Mouse (Mus musculus) kidney, embryonic 14.5 days (tissue): ENCODE data around the gene Icmt. TPM values are rescaled to one million over a fixed set of nuclear protein-coding genes. Genes with fewer than 3 reads are reported as not detected.

Experiments
- ATAC-seq: fragments of 200-750 bp; cut with Nextera tagmentation; 2 replicates; pipeline ENCODE4 v1.8.0; 2017; ENCODE audit warnings: moderate number of reproducible peaks, mild to moderate bottlenecking, moderate TSS enrichment, moderate library complexity; ENCODE audit not compliant: low FRiP score, low TSS enrichment
- H3K27ac ChIP-seq: fragments of 300-500 bp; sonication (generic); 2 replicates; pipeline ENCODE4 v1.5.1; 2014; ENCODE audit warnings: low read depth, mild to moderate bottlenecking, low read length, moderate library complexity, mixed read lengths
- H3K27me3 ChIP-seq: fragments of 300-500 bp; sonication (generic); 2 replicates; pipeline ENCODE4 v1.6.1; 2014; ENCODE audit warnings: mild to moderate bottlenecking, low read length; ENCODE audit not compliant: control insufficient read depth, insufficient read depth
- H3K36me3 ChIP-seq: fragments of 300-500 bp; sonication (generic); 2 replicates; pipeline ENCODE4 v1.6.1; 2014; ENCODE audit warnings: low read length, mixed read lengths; ENCODE audit not compliant: control insufficient read depth, insufficient read depth
- H3K4me1 ChIP-seq: fragments of 300-500 bp; sonication (generic); 2 replicates; pipeline ENCODE4 v1.6.1; 2014; ENCODE audit warnings: low read length, mixed read lengths; ENCODE audit not compliant: control insufficient read depth, insufficient read depth
- H3K4me2 ChIP-seq: fragments of 300-500 bp; sonication (generic); replicated peaks from 2 replicates; pipeline ENCODE4 v1.6.1; 2014; ENCODE audit warnings: low read depth, mild to moderate bottlenecking, low read length
- H3K4me3 ChIP-seq: fragments of 300-500 bp; sonication (generic); 2 replicates; pipeline ENCODE4 v1.5.1; 2014; ENCODE audit warnings: mild to moderate bottlenecking, low read length
- H3K9ac ChIP-seq: fragments of 300-500 bp; sonication (generic); 2 replicates; pipeline ENCODE4 v1.6.1; 2014; ENCODE audit warnings: low read depth, mild to moderate bottlenecking, low read length, moderate library complexity
- H3K9me3 ChIP-seq: fragments of 300-500 bp; sonication (generic); 2 replicates; pipeline ENCODE4 v1.6.1; 2016; ENCODE audit warnings: low read length; ENCODE audit not compliant: control insufficient read depth
- WGBS: fragments of 180-500 bp; shearing (Covaris S2); extraction: QIAGEN DNeasy Blood & Tissue Kit; methylation state at CpG from one replicate; pipeline ENCODE4 v1.1.7; 2014; 5-methylcytosine and 5-hydroxymethylcytosine counted together
- polyA plus RNA-seq: library from polyadenylated mRNA; unstranded; fragments of >200 nt; fragmentation: Nextera tagmentation; extraction: Ambion mirVana; gene quantifications from 2 replicates; pipeline ENCODE4 v1.2.1, GENCODE M21; 2014

The Icmt gene
- polyA plus RNA-seq, 1 experiment from 2014 or later = 28.1 TPM

DNA sequence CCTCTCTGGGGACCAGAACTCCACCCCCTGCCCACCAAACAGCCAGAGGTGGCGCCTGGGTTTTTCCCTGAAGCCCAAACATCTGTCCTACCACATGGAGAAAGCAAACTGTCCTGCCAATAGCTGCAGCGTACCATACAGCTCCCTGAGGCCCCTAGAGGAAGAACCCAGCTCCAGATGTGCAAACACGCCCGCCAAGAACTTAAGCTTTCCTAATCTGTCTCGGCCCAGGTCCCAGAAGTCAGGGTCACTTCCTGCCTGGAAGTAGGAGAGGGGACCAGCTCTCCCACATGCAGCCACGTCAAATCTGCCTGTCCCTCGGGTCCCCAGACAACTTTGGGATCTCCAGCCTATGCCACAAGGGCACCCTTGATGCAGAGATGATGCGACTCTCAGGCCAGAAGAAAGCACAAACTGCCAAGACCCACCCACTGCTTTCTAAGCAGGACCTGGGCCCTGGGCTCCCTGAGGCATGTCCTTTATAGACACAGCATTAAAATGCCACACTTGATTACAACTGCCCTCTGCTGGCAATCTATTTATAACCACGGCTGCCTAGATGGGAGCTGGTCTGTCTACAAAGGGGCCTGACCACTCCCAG is 24.5 kb upstream of the Icmt start:
- WGBS = 25% methylated on average over 9 of the region's 9 CpGs
- peak overlapping the region; percentile 85; the same call in 1 of the 2 replicates for H3K27ac ChIP-seq
- peak; percentile 30; the same call in 1 of the 2 replicates for ATAC-seq

DNA sequence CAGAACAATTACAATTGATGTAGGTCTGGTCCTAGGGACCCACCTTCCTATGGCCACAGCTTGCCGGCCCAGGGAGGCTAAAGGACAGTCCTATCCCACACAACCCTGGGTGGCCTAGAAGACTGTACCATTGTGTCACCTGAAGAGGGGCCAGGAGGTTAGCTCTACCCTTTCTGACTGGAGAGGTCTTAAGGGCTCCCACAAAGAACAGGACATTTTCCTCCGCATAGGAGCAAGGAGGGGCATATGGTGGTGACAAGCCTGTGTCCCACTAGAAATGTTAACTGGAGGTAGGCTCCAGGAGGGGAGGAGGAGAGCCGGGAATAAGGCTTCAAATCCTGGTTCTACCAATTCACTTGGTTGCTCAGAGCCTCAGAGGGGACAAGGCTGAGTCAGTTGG is 23.8 kb upstream of the Icmt start:
- H3K9me3 ChIP-seq = no peaks in the 10 kb centered on the region
- WGBS = 26% methylated on average over 3 of the region's 3 CpGs
- 0 out of 2 replicates have a peak, but pooled peaks have one; percentile 29 for ATAC-seq
- H3K36me3 ChIP-seq = no peaks in the 10 kb centered on the region
- H3K4me1 ChIP-seq = peaks cover 12% of the 10 kb centered on the region; the same call in 1 of the 2 replicates
- H3K27ac ChIP-seq = peak overlapping the region; percentile 85; the same call in 1 of the 2 replicates
- peak overlapping the region; percentile 97; the same call in 1 of the 2 replicates for H3K4me2 ChIP-seq
- no peak overlapping the region; the same call in 1 of the 2 replicates for H3K4me3 ChIP-seq
- no peak overlapping the region for H3K9ac ChIP-seq
- H3K27me3 ChIP-seq = no peaks in the 10 kb centered on the region

More for the DNA sequence above, 24.5 kb upstream of the Icmt start:
- Histone ChIP-seq H3K4me3 (no peak overlapping the region), H3K9ac (no peak overlapping the region), H3K27me3 (no peaks in the 10 kb centered on the region), H3K4me2 (no peak overlapping the region), H3K9me3 (no peaks in the 10 kb centered on the region), H3K4me1 (peaks cover 12% of the 10 kb centered on the region; the same call in 1 of the 2 replicates), H3K36me3 (no peaks in the 10 kb centered on the region)

DNA sequence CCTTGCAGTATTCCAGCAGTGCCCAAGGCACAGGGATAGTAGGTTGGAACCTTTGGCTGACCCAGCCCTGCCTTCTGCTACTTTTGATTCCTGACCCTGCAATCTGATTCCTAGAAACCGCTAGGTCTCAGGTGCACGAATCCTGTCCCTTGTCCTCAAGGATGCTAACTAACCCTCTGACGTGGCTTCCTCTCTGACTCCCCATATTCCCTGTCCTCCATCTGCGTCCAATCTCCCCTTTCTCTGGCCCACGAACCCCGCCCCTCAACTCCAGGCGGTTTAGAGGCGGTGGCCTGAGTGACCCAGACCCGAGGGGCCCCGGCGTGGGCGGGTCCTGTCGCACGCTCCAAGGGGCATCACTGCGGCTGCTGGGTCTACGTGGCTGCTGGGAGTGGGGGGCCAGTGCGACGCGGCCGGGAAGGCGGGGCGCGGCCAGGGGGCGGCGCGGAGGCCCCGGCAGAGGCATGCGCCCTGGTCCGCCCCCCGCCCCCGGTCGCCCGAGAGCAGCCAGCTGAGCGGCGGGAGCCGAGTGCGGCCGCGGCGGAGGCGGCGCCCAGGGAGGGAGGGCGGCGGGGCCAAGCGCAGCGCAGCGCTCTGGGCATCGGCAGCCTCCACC is 23.3 kb upstream of the Icmt start, which contains the start of gene Gpr153:
Gpr153 (plus strand) TSS at position 612 of the 616 bp plus-strand sequence.
- Histone ChIP-seq H3K9ac (peak within 1 kb of the TSS; percentile 80), H3K27ac (peak within 1 kb of the TSS; percentile 85), H3K4me1 (peaks cover 12% of the 10 kb centered on the region; the same call in 1 of the 2 replicates), H3K27me3 (no peaks in the 10 kb centered on the region), H3K4me2 (peak within 1 kb of the TSS; percentile 97), H3K36me3 (no peaks in the 10 kb centered on the region), H3K4me3 (peak within 1 kb of the TSS; percentile 66), H3K9me3 (no peaks in the 10 kb centered on the region)
- ATAC-seq = peak; percentile 79
- WGBS = under 1% methylated on average over 27 of the region's 48 CpGs

DNA sequence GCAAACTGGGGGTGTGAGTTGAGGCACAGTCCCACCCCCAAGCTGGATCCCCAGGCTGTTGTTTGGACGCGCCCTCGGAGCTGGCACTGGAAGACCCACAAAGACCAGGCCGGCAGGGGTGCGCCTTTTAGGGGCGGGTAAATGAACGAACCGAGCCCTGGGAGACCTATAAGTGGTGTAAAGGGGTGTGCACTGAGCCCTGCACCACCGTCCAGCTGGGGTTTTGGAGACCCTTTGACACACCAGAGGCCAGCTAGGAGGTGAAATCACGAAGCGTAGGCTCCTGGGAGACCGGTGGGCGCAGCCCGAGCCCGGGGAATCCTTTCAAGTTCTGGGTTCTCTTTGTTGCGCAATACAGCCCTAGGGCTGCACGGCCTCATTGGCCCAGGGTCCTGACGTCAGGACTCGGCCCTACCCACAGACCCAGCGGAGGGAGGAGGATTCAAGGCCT is 22.3 kb upstream of the Icmt start:
- H3K9me3 ChIP-seq = no peaks in the 10 kb centered on the region
- ATAC-seq = peak; percentile 41
- H3K4me1 ChIP-seq = peaks cover 12% of the 10 kb centered on the region; the same call in 1 of the 2 replicates
- peak overlapping the region; percentile 97 for H3K4me2 ChIP-seq
- peak overlapping the region; percentile 85; the same call in 1 of the 2 replicates for H3K27ac ChIP-seq
- H3K4me3 ChIP-seq = peak overlapping the region; percentile 66
- H3K27me3 ChIP-seq = no peaks in the 10 kb centered on the region
- WGBS = 2% methylated on average over 20 of the region's 20 CpGs
- H3K9ac ChIP-seq = peak overlapping the region; percentile 80
- H3K36me3 ChIP-seq = peaks cover 2% of the 10 kb centered on the region; the same call in 1 of the 2 replicates

DNA sequence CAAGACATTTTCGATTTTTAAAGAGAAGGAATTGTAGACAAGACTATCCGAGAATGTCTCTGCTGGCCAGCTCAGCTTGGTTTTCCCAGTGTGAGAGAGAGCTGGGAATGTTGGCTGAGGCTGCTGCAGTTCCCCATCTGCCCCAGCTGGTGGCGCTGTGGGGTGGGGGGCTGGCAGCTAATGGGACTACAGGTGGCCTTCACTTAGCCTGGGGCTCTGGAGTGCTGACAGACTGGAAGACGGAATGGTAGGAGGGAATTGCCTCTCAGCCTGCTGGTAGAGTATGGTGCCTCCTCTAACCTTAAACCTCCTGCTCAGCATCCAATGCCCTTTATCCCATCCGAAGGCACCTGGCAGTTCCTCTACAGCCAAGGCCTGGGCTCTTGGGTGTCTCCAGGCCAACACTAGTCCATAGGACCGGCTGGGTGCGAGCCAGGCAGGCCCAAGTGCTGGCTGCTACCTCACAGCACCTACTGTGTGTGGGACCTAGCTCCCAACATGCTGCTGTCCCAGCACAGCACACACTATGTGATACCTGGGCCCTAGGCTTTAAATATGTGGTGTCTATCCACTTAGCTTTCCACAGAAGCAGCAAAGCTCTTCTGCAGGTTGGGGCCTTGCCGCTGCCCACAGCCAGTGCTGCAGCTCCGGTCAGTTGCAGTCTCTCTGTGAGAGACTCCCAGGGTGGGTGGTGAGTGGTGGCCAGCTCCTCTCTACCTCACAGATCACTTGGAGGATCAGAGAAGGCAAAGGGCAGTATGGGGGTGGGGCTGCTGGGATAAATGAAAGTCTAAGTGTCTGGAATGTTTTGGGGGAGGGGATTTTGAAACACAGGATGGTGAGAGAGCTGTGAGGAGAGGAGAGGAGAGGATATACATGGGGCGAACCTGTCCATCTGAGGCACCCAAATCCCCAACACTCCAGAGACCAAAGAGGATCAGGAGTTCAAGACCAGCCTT is 20.4 kb upstream of the Icmt start:
- H3K9me3 ChIP-seq = no peaks in the 10 kb centered on the region
- no peak overlapping the region for H3K4me3 ChIP-seq
- no peak for ATAC-seq
- H3K9ac ChIP-seq = no peak overlapping the region
- H3K4me2 ChIP-seq = no peak overlapping the region
- WGBS = 55% methylated on average over 10 of the region's 10 CpGs
- H3K36me3 ChIP-seq = peaks cover 5% of the 10 kb centered on the region; the same call in 1 of the 2 replicates
- H3K4me1 ChIP-seq = peaks cover 12% of the 10 kb centered on the region; the same call in 1 of the 2 replicates
- no peak overlapping the region for H3K27ac ChIP-seq
- H3K27me3 ChIP-seq = peaks cover 4% of the 10 kb centered on the region

DNA sequence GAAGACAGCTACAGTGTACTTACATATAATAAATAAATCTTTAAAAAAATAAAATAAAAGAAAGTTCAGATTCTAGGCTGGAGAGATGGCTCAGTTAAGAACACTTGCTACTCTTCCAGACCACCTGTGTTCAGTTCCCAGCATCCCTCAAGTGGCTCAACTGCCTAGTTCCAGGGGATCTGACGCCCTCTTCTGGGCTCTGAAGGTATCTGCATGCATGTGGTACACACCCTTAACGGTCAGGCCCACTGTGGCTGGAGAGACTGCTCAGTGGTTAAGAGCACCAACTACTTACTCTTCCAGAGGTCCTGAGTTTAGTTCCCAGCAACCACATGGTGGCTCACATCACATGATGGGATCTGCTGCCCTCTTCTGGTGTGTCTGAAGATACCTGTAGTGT is 19.1 kb upstream of the Icmt start:
- Histone ChIP-seq H3K27me3 (peaks cover 17% of the 10 kb centered on the region), H3K4me1 (peaks cover 8% of the 10 kb centered on the region; the same call in 1 of the 2 replicates), H3K4me2 (no peak overlapping the region), H3K4me3 (no peak overlapping the region), H3K9me3 (no peaks in the 10 kb centered on the region), H3K27ac (no peak overlapping the region), H3K36me3 (peaks cover 5% of the 10 kb centered on the region; the same call in 1 of the 2 replicates), H3K9ac (no peak overlapping the region)
- 69% methylated on average over 2 of the region's 2 CpGs for WGBS
- no peak for ATAC-seq

DNA sequence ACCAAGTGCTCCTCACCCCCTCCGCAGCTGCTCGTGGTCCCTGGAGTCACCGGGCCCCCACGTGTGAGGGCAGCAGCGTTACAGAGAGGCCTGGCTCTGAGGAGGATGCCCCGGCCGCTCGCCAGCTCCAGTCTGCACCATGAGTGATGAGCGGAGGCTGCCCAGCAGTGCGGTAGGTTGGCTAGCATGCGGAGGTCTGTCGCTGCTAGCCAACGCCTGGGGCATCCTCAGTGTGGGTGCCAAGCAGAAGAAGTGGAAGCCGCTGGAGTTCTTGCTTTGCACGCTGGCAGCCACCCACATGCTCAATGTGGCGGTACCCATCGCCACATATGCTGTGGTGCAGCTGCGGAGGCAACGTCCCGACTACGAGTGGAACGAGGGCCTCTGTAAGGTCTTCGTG is 18.0 kb upstream of the Icmt start:
- H3K4me3 ChIP-seq = no peak overlapping the region
- peaks cover 9% of the 10 kb centered on the region; the same call in 1 of the 2 replicates for H3K4me1 ChIP-seq
- no peak overlapping the region for H3K27ac ChIP-seq
- no peak overlapping the region for H3K4me2 ChIP-seq
- H3K9me3 ChIP-seq = no peaks in the 10 kb centered on the region
- H3K36me3 ChIP-seq = peaks cover 5% of the 10 kb centered on the region; the same call in 1 of the 2 replicates
- H3K27me3 ChIP-seq = peaks cover 26% of the 10 kb centered on the region
- no peak for ATAC-seq
- WGBS = 89% methylated on average over 23 of the region's 23 CpGs
- no peak overlapping the region for H3K9ac ChIP-seq

DNA sequence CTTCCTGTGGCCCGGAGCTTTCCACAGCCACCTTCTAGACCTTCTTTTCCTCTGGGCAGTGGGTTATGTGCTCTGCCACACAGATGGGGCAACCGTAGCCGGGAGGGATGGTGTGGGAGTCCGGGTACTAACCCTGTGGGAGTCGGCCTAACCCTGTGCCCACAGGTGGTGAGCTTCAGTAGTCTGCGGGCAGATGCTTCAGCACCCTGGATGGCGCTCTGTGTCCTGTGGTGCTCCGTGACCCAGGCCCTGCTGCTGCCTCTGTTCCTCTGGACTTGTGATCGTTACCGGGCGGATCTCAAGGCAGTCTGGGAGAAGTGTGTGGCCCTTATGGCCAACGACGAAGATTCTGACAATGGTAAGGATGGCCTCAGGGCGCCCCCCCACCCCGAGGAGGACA is 15.4 kb upstream of the Icmt start:
- Histone ChIP-seq H3K9me3 (no peaks in the 10 kb centered on the region), H3K27ac (no peak overlapping the region), H3K4me1 (peaks cover 10% of the 10 kb centered on the region), H3K27me3 (peaks cover 52% of the 10 kb centered on the region), H3K36me3 (peaks cover 5% of the 10 kb centered on the region; the same call in 1 of the 2 replicates), H3K4me3 (no peak overlapping the region), H3K9ac (no peak overlapping the region), H3K4me2 (no peak overlapping the region)
- no peak for ATAC-seq
- WGBS = 55% methylated on average over 15 of the region's 15 CpGs
